Mouse (Mus musculus): Measurements from ENCODE around the gene Pbx4.

The Pbx4 gene

GRCm38 (mm10) chr8:69809820-69810219 is 22.5 kb upstream of the Pbx4 start:
- DNase-seq (ENCODE audit: low read depth), result no peak

DNA sequence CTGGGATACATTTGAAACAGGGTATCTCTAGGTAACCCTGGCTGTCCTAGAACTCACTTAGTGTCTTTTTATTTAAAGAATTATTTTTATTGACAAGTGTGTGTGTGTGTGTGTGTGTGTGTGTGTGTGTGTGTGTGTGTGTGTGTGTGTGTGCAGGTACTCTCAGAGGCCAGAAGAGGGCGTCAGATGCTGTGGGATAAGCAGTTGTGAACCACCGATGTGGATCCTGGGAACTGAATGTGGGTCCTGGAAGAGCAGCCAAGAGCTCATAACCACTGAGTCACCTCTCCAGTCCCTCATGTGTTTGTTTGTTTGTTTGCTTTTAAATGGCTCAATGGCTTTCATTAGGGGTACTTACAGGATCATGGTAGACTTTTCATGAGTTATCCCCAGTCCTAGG is 17.4 kb upstream of the Pbx4 start:
- DNase-seq (ENCODE audit: low read depth), result no peak

- no peak for DNase-seq (ENCODE audit: low read depth)
Observed at GRCm38 (mm10) chr8:69815396-69815795, 16.9 kb upstream of the Pbx4 start.

DNA sequence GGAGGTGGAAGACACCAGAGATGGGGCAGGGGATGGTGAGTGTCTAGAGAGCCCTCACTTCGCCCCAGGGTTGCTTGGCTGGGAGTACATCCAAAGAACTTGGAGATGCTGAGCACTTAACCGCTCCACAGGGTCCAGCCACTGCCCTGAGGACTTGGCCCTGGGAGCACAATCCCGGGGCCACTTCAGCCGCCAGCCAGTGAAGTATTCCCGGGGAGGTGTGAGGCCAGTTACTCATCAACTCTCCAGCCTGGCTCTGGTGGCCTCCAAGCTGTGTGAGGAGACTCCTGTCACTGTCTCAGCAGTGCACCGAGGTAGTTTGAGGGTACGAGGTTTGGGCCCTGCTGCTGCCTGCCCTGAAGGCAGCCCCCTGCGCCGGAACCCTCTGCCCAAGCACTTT is 11.8 kb upstream of the Pbx4 start:
- no peak for DNase-seq (ENCODE audit: low read depth)

DNA sequence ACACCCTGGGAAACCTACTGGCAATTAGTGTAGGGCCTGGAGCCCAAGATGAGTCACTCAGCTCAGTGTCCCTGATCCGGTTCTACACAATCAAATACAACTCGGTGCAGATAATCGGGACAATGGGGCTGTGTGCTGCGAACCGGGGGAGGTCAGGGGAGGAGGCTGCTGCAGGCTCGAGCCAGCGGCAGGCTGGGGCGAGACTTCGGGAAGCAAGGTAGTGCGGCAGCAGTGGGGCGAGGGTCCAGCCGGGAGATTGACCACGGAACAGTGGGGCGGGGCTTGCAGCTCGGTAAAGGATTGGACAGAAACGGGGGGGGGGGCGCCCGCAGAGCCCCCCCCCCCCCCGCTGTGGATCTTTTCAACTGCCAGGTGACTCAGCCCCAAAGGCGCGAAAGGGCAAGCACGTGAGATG is 10.3 kb upstream of the Pbx4 start:
- DNase-seq (ENCODE audit: low read depth), result no peak

GRCm38 (mm10) chr8:69822386-69823191 is 9.7 kb upstream of the Pbx4 start, which contains the start of gene Lpar2:
Gene Lpar2 (plus strand): TSS chr8:69822429.
- no peak for DNase-seq (ENCODE audit: low read depth)

GRCm38 (mm10) chr8:69826371-69826770 is 5.9 kb upstream of the Pbx4 start:
- no peak for DNase-seq (ENCODE audit: low read depth)

- no peak for DNase-seq (ENCODE audit: low read depth)
Observed at GRCm38 (mm10) chr8:69837057-69837682, 4.9 kb downstream of the Pbx4 start.

DNA sequence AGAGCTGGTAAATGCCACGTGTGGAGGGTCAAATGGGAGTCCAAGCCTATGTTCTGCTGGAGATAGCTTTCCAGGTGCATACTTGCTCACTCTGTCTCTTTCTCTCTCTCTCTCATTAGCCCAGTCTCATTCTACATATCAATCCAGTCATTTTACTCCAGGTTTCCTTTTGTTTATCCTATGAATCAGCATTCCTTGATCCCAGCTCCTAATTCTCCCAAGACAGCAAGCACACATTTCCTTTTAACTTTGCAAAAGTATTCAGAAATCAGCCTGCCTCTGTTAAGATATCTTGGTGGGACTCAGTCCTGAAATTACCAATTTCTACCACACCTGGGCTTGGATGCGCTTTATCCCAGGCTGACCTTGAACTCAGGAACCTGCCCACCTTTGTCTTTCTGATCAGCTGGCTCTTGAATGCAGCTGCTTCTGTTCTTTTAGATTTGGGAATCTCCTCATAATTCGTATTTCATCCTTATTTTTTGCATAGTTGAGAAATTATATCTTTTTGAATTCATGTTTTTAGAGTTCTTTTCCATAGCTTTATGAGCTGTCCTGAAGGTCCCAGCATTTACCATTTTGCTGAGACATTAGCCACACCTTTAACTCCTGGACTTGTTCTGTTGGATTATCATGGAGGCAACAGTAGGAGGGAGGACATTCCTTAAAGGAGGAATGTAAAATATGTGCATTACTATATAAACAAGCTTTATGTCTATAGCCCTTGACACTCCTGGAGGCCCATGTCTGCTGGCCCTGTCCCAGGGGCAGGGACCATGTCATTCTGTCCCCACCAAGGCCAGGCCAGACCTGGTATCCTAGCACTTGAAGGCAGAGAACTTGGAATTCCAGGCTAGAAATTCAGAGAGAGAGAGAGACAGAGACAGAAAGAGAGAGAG is 15.1 kb downstream of the Pbx4 start:
- DNase-seq (ENCODE audit: low read depth), result no peak

DNA sequence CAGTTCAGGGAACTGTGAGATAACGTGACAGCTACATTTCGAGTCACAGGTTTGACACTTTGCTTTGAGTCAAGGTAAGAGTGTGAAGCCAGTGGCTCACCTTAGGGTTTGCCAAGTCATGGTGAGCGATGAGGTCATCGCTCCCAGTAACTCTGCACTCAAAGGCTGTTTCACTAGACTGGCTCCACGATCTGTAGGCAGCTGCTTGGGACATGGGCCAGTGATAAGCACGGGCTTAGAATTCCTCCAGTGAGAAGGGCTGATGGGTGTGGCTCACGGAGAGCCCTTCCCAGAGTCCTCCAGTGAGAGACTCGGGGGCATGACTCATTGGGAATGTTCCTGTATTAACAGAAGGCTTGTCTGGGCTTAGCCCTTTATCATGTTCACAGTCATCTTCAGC is 16.7 kb downstream of the Pbx4 start:
- no peak for DNase-seq (ENCODE audit: low read depth)

DNA sequence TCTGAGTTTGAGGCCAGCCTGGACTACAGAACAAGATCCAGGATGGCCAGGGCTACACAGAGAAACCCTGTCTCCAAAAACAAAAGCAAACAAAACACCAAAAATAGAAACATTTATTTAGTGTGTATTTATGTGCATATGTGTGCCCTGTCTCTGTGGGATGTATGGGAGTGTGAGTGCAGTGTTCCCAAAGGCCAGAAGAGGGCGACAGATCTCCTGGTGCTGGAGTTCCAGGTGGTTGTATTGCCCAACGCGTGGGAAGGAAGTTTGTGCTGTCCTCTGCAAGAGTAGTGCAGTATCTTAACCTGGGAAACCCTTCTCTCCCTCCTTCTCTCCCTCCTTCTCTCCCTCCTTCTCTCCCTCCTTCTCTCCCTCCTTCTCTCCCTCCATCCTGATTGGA is 17.6 kb downstream of the Pbx4 start:
- no peak for DNase-seq (ENCODE audit: low read depth)

GRCm38 (mm10) chr8:69850926-69851506 is 18.7 kb downstream of the Pbx4 start:
- DNase-seq (ENCODE audit: low read depth), result no peak

- DNase-seq (ENCODE audit: low read depth), result no peak
Observed at GRCm38 (mm10) chr8:69853869-69854268, 21.6 kb downstream of the Pbx4 start.

GRCm38 (mm10) chr8:69860807-69861206 is 28.5 kb downstream of the Pbx4 start:
- DNase-seq (ENCODE audit: low read depth), result no peak

- DNase-seq (ENCODE audit: low read depth), result no peak
Observed at GRCm38 (mm10) chr8:69861251-69861650, 29.0 kb downstream of the Pbx4 start.

GRCm38 (mm10) chr8:69863387-69864020 is 31.2 kb downstream of the Pbx4 start:
- no peak for DNase-seq (ENCODE audit: low read depth)

DNA sequence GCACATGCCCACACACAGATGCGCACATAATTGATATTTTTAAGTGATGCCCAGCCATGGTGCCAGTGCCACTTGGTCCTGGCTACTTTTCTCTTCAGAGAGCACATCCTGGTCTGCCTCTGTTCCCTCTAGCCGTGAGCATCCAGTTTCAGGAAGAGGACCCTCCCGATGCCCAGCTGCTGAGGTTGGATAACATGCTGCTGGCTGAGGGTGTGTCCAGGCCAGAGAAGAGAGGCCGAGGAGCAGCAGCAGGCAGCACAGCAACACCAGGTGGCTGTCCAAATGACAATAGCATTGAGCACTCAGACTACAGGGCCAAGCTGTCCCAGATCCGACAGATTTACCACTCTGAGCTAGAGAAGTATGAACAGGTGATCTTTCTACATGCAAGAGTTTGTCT is 31.9 kb downstream of the Pbx4 start:
- DNase-seq (ENCODE audit: low read depth), result no peak

- no peak for DNase-seq (ENCODE audit: low read depth)
Observed at GRCm38 (mm10) chr8:69867696-69868326, 35.5 kb downstream of the Pbx4 start.

GRCm38 (mm10) chr8:69870003-69870765 is 37.9 kb downstream of the Pbx4 start:
- DNase-seq (ENCODE audit: low read depth), result no peak

GRCm38 (mm10) chr8:69870907-69871306 is 38.6 kb downstream of the Pbx4 start:
- no peak for DNase-seq (ENCODE audit: low read depth)
